Mouse (Mus musculus): ENCODE results near the gene Mat2a. TPM values are rescaled to one million over a fixed set of nuclear protein-coding genes. Genes with fewer than 3 reads are reported as not detected.
A peak's percentile ranks its signal among the peaks of the same experiment; 100 is the strongest.
"Not testable (repeated sequence)": the region's sequence is repeated elsewhere in the genome, so short reads cannot be mapped to it uniquely, and the experiment has no call there.

Mat2a gene
- total RNA-seq (2021), result 199 and 214 TPM in 2 replicates
- long read RNA-seq, transcript Mat2a-202 (8 exons, 3,387 nt), result minor isoform, 40 of 181 reads
- long read RNA-seq, transcript Mat2a-207 (1 exons, 755 nt), result minor isoform, 5 of 181 reads
- long read RNA-seq, transcript Mat2a-201 (9 exons, 2,804 nt), result major isoform, 116 of 181 reads
- long read RNA-seq, partial matches to known transcripts, result 5 of 181 reads
- long read RNA-seq, other reads (novel, unspliced or antisense), result 15 of 181 reads

- DNase-seq, result peak; percentile 94
Observed at GRCm38 (mm10) chr6:72439355-72440185, at the start of gene Mat2a. TSS of gene Mat2a (minus strand) at chr6:72439558.

- no peak for DNase-seq
Observed at GRCm38 (mm10) chr6:72488850-72489249, 49.5 kb upstream of the Mat2a start.

GRCm38 (mm10) chr6:72487282-72487681 lies 47.9 kb upstream of the Mat2a start:
- DNase-seq, result no peak

- no peak for DNase-seq
Observed at GRCm38 (mm10) chr6:72486307-72486706, 46.9 kb upstream of the Mat2a start.

GRCm38 (mm10) chr6:72484887-72485286 lies 45.5 kb upstream of the Mat2a start:
- DNase-seq, result no peak

- no peak for DNase-seq
Observed at GRCm38 (mm10) chr6:72482156-72482555, 42.8 kb upstream of the Mat2a start.

- no peak for DNase-seq
Observed at GRCm38 (mm10) chr6:72480422-72480702, 41.0 kb upstream of the Mat2a start.

GRCm38 (mm10) chr6:72479645-72480421 lies 40.5 kb upstream of the Mat2a start:
- DNase-seq, result no peak

GRCm38 (mm10) chr6:72478691-72479090 lies 39.3 kb upstream of the Mat2a start:
- DNase-seq, result not testable (repeated sequence)

- peak; percentile 37 for DNase-seq
Observed at GRCm38 (mm10) chr6:72477621-72478020, 38.3 kb upstream of the Mat2a start.

- DNase-seq, result no peak
Observed at GRCm38 (mm10) chr6:72476836-72477235, 37.5 kb upstream of the Mat2a start.

GRCm38 (mm10) chr6:72475221-72475985 lies 36.0 kb upstream of the Mat2a start:
- DNase-seq, result no peak

GRCm38 (mm10) chr6:72473264-72474041 lies 34.1 kb upstream of the Mat2a start:
- DNase-seq, result peak; percentile 41

GRCm38 (mm10) chr6:72466171-72466570 lies 26.8 kb upstream of the Mat2a start:
- no peak for DNase-seq

- DNase-seq, result no peak
Observed at GRCm38 (mm10) chr6:72465361-72466157, 26.2 kb upstream of the Mat2a start.

- not testable (repeated sequence) for DNase-seq
Observed at GRCm38 (mm10) chr6:72462550-72463257, 23.3 kb upstream of the Mat2a start.

- peak; percentile 33 for DNase-seq
Observed at GRCm38 (mm10) chr6:72460036-72460801, 20.9 kb upstream of the Mat2a start.

GRCm38 (mm10) chr6:72458921-72459320 lies 19.6 kb upstream of the Mat2a start:
- no peak for DNase-seq

- DNase-seq, result no peak
Observed at GRCm38 (mm10) chr6:72458418-72458817, 19.1 kb upstream of the Mat2a start.

Data from adrenal gland, postnatal 25 days (tissue).